Mouse (Mus musculus): ENCODE measurements around the gene Samm50. TPM values are rescaled to one million over a fixed set of nuclear protein-coding genes. Genes with fewer than 3 reads are reported as not detected.
A peak's percentile ranks its signal among the peaks of the same experiment; 100 is the strongest.

Gene Samm50
- polyA plus RNA-seq, 1 experiment from 2014 or later = 111 TPM

- H3K4me3 ChIP-seq = no peak overlapping the region
- ATAC-seq (ENCODE audit: borderline replicate concordance, extremely low read depth, low FRiP score, low TSS enrichment) = no peak
- no peaks in the 10 kb centered on the region for H3K27me3 ChIP-seq
- no peak overlapping the region for H3K4me2 ChIP-seq
- H3K36me3 ChIP-seq = no peaks in the 10 kb centered on the region
- H3K9me3 ChIP-seq = 0 out of 2 replicates have a peak, but pooled peaks cover 4% of the 10 kb centered on the region
- H3K4me1 ChIP-seq = peaks cover 7% of the 10 kb centered on the region; the same call in 1 of the 2 replicates
- 66% methylated on average over 7 of the region's 7 CpGs for WGBS
- no peak overlapping the region for H3K27ac ChIP-seq
- no peak overlapping the region for H3K9ac ChIP-seq
Observed at GRCm38 (mm10) chr15:84245104-84245503, 53.1 kb downstream of the Samm50 start.

GRCm38 (mm10) chr15:84246195-84246594 lies 54.2 kb downstream of the Samm50 start:
- WGBS = 87% methylated on average over 6 of the region's 6 CpGs
- no peak overlapping the region for H3K4me3 ChIP-seq
- no peak overlapping the region for H3K27ac ChIP-seq
- H3K9me3 ChIP-seq = 0 out of 2 replicates have a peak, but pooled peaks cover 4% of the 10 kb centered on the region
- peaks cover 14% of the 10 kb centered on the region for H3K4me1 ChIP-seq
- no peak for ATAC-seq (ENCODE audit: borderline replicate concordance, extremely low read depth, low FRiP score, low TSS enrichment)
- no peaks in the 10 kb centered on the region for H3K27me3 ChIP-seq
- H3K9ac ChIP-seq = no peak overlapping the region
- H3K36me3 ChIP-seq = no peaks in the 10 kb centered on the region
- no peak overlapping the region for H3K4me2 ChIP-seq

- H3K9me3 ChIP-seq = 0 out of 2 replicates have a peak, but pooled peaks cover 4% of the 10 kb centered on the region
- H3K4me3 ChIP-seq = no peak overlapping the region
- H3K36me3 ChIP-seq = no peaks in the 10 kb centered on the region
- no peak overlapping the region for H3K27ac ChIP-seq
- no peak for ATAC-seq (ENCODE audit: borderline replicate concordance, extremely low read depth, low FRiP score, low TSS enrichment)
- no peaks in the 10 kb centered on the region for H3K27me3 ChIP-seq
- H3K9ac ChIP-seq = no peak overlapping the region
- H3K4me2 ChIP-seq = no peak overlapping the region
- WGBS = 85% methylated on average over 3 of the region's 3 CpGs
- H3K4me1 ChIP-seq = peaks cover 18% of the 10 kb centered on the region
Observed at GRCm38 (mm10) chr15:84247309-84247708, 55.3 kb downstream of the Samm50 start.

GRCm38 (mm10) chr15:84251227-84251626 lies 59.2 kb downstream of the Samm50 start:
- Histone ChIP-seq H3K4me2 (no peak overlapping the region), H3K36me3 (no peaks in the 10 kb centered on the region), H3K9ac (no peak overlapping the region), H3K27me3 (no peaks in the 10 kb centered on the region), H3K4me3 (no peak overlapping the region), H3K27ac (peak overlapping the region; percentile 15; the same call in 1 of the 2 replicates), H3K9me3 (0 out of 2 replicates have a peak, but pooled peaks cover 4% of the 10 kb centered on the region), H3K4me1 (peaks cover 19% of the 10 kb centered on the region)
- peak; percentile 44; the same call in 1 of the 2 replicates for ATAC-seq (ENCODE audit: borderline replicate concordance, extremely low read depth, low FRiP score, low TSS enrichment)
- 29% methylated on average over 13 of the region's 13 CpGs for WGBS

- WGBS = 79% methylated on average over 7 of the region's 7 CpGs
- no peak for ATAC-seq (ENCODE audit: borderline replicate concordance, extremely low read depth, low FRiP score, low TSS enrichment)
- peaks cover 19% of the 10 kb centered on the region for H3K4me1 ChIP-seq
Observed at GRCm38 (mm10) chr15:84252645-84253044, 60.6 kb downstream of the Samm50 start.

GRCm38 (mm10) chr15:84253757-84254156 lies 61.7 kb downstream of the Samm50 start:
- no peak overlapping the region for H3K4me2 ChIP-seq
- no peaks in the 10 kb centered on the region for H3K27me3 ChIP-seq
- no peaks in the 10 kb centered on the region for H3K36me3 ChIP-seq
- H3K4me1 ChIP-seq = peaks cover 19% of the 10 kb centered on the region
- no peak for ATAC-seq (ENCODE audit: borderline replicate concordance, extremely low read depth, low FRiP score, low TSS enrichment)
- WGBS = 26% methylated on average over 11 of the region's 11 CpGs
- H3K27ac ChIP-seq = no peak overlapping the region
- H3K9ac ChIP-seq = no peak overlapping the region
- H3K9me3 ChIP-seq = no peaks in the 10 kb centered on the region
- no peak overlapping the region for H3K4me3 ChIP-seq

More at GRCm38 (mm10) chr15:84252645-84253044, 60.6 kb downstream of the Samm50 start:
- H3K9me3 ChIP-seq = no peaks in the 10 kb centered on the region
- no peak overlapping the region for H3K4me3 ChIP-seq
- H3K9ac ChIP-seq = no peak overlapping the region
- H3K4me2 ChIP-seq = no peak overlapping the region
- H3K27me3 ChIP-seq = no peaks in the 10 kb centered on the region
- H3K27ac ChIP-seq = no peak overlapping the region
- H3K36me3 ChIP-seq = no peaks in the 10 kb centered on the region

GRCm38 (mm10) chr15:84254387-84254786 lies 62.3 kb downstream of the Samm50 start:
- H3K4me2 ChIP-seq = no peak overlapping the region
- H3K36me3 ChIP-seq = no peaks in the 10 kb centered on the region
- no peak for ATAC-seq (ENCODE audit: borderline replicate concordance, extremely low read depth, low FRiP score, low TSS enrichment)
- peaks cover 19% of the 10 kb centered on the region for H3K4me1 ChIP-seq
- no peaks in the 10 kb centered on the region for H3K9me3 ChIP-seq
- no peak overlapping the region for H3K27ac ChIP-seq
- H3K4me3 ChIP-seq = no peak overlapping the region
- H3K9ac ChIP-seq = no peak overlapping the region
- no peaks in the 10 kb centered on the region for H3K27me3 ChIP-seq
- WGBS = 49% methylated on average over 8 of the region's 8 CpGs

GRCm38 (mm10) chr15:84256254-84256850 lies 64.3 kb downstream of the Samm50 start:
- Histone ChIP-seq H3K9me3 (no peaks in the 10 kb centered on the region), H3K4me1 (peaks cover 11% of the 10 kb centered on the region), H3K27me3 (no peaks in the 10 kb centered on the region), H3K27ac (no peak overlapping the region), H3K36me3 (no peaks in the 10 kb centered on the region), H3K4me2 (no peak overlapping the region), H3K9ac (no peak overlapping the region), H3K4me3 (no peak overlapping the region)
- no peak for ATAC-seq (ENCODE audit: borderline replicate concordance, extremely low read depth, low FRiP score, low TSS enrichment)
- WGBS = 78% methylated on average over 12 of the region's 12 CpGs

GRCm38 (mm10) chr15:84256864-84257263 lies 64.8 kb downstream of the Samm50 start:
- no peaks in the 10 kb centered on the region for H3K36me3 ChIP-seq
- no peak overlapping the region for H3K9ac ChIP-seq
- H3K9me3 ChIP-seq = no peaks in the 10 kb centered on the region
- 0 out of 2 replicates have a peak, but pooled peaks cover 8% of the 10 kb centered on the region for H3K4me1 ChIP-seq
- no peak overlapping the region for H3K27ac ChIP-seq
- WGBS = 86% methylated on average over 5 of the region's 5 CpGs
- ATAC-seq (ENCODE audit: borderline replicate concordance, extremely low read depth, low FRiP score, low TSS enrichment) = no peak
- H3K27me3 ChIP-seq = no peaks in the 10 kb centered on the region
- no peak overlapping the region for H3K4me2 ChIP-seq
- H3K4me3 ChIP-seq = no peak overlapping the region

- no peak for ATAC-seq (ENCODE audit: borderline replicate concordance, extremely low read depth, low FRiP score, low TSS enrichment)
- WGBS = 76% methylated on average over 9 of the region's 9 CpGs
Observed at GRCm38 (mm10) chr15:84258602-84259355, 66.7 kb downstream of the Samm50 start.

GRCm38 (mm10) chr15:84260123-84260822 lies 68.2 kb downstream of the Samm50 start:
- Histone ChIP-seq H3K4me1 (no peaks in the 10 kb centered on the region), H3K9me3 (no peaks in the 10 kb centered on the region), H3K9ac (no peak overlapping the region), H3K36me3 (no peaks in the 10 kb centered on the region), H3K27ac (no peak overlapping the region), H3K27me3 (no peaks in the 10 kb centered on the region), H3K4me2 (no peak overlapping the region), H3K4me3 (no peak overlapping the region)
- WGBS = 29% methylated on average over 22 of the region's 22 CpGs
- no peak for ATAC-seq (ENCODE audit: borderline replicate concordance, extremely low read depth, low FRiP score, low TSS enrichment)

More at GRCm38 (mm10) chr15:84258602-84259355, 66.7 kb downstream of the Samm50 start:
- 0 out of 2 replicates have a peak, but pooled peaks cover 2% of the 10 kb centered on the region for H3K4me1 ChIP-seq
- no peak overlapping the region for H3K4me3 ChIP-seq
- H3K36me3 ChIP-seq = no peaks in the 10 kb centered on the region
- H3K4me2 ChIP-seq = no peak overlapping the region
- no peak overlapping the region for H3K9ac ChIP-seq
- H3K27ac ChIP-seq = no peak overlapping the region
- H3K27me3 ChIP-seq = no peaks in the 10 kb centered on the region
- no peaks in the 10 kb centered on the region for H3K9me3 ChIP-seq
